Mouse (Mus musculus) C2C12 (cell line): Measurements from ENCODE around the gene Pafah1b2.

Experiments
- CEBPB ChIP-seq: IDR thresholded peaks from one replicate; pipeline ENCODE4 v1.6.1; 2011; ENCODE audit warnings: low read depth, mild to moderate bottlenecking, control low read depth, moderate library complexity
- CTCF ChIP-seq: IDR thresholded peaks from one replicate; pipeline ENCODE4 v1.5.1; 2011; ENCODE audit not compliant: control insufficient read depth, insufficient read depth, insufficient read length
- FOSL1 ChIP-seq: IDR thresholded peaks from one replicate; pipeline ENCODE4 v1.8.0; 2011; ENCODE audit warnings: mild to moderate bottlenecking, low read length; ENCODE audit not compliant: poor library complexity, insufficient read depth, severe bottlenecking
- MAX ChIP-seq: IDR thresholded peaks from one replicate; pipeline ENCODE4 v1.6.1; 2011; ENCODE audit warnings: mild to moderate bottlenecking, control low read depth
- MYOD1 ChIP-seq: IDR thresholded peaks from one replicate; pipeline ENCODE4 v1.6.1; 2011; ENCODE audit warnings: low read depth; ENCODE audit not compliant: control insufficient read depth, insufficient read length
- MYOG ChIP-seq: IDR thresholded peaks from one replicate; pipeline ENCODE4 v1.6.1; 2011; ENCODE audit not compliant: control insufficient read depth, insufficient read length; ENCODE audit errors: extremely low read depth
- USF1 ChIP-seq: IDR thresholded peaks from one replicate; pipeline ENCODE4 v1.6.1; 2011; ENCODE audit warnings: low read depth, mild to moderate bottlenecking, control low read depth, moderate library complexity

GRCm38 (mm10) chr9:46013616-46014015 lies 1.1 kb upstream of the Pafah1b2 start:
- TF ChIP-seq CTCF (no peak), USF1 (no peak), MAX (no peak), MYOD1 (no peak), FOSL1 (no peak), MYOG (no peak), CEBPB (no peak)
